Mouse (Mus musculus): ENCODE results near the gene Cap1. TPM values are rescaled to one million over a fixed set of nuclear protein-coding genes. Genes with fewer than 3 reads are reported as not detected.

Cap1 gene
- polyA plus RNA-seq (2012; rRNA removed) = 82.1 and 89.7 TPM in 2 replicates

DNA sequence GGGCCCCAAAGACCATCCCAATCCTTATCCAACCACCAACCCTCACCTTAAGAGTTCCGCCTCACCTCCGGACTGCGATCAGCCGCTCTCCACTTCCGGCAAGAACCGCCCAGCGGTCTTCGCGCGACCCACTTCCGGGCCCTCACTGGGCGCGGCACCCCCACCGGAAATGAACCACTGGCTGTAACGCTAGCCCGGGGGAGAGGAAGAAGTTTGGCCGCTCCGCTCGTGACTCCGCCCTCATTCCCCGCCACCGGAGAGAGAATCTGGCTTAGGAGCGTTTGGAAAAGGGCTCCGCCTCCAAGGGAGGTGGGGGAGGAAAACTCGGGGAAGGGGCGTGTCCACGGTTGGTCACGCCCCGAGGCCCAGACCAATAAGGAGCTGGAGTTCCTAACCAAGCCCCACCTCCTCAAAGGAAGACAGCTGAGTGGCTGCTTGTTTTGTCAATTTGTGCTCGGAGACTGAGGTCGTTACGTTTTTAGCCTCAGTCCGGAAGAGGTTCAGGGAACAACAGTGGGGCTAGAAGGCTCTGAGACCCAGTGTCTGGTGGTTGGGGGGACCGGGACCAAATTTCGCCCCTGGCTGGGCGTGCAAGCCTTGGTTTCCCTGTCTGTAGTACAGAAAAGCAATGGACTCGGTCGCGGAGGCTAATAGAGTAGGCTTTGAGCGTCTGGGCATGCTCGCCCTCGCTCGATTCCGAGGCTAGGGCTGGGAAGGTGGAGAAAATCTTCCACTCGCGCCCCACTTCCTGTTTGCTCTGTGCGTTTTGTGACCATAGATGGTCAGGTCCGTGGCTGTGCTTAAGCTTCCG, at the start of gene Cap1:
Gene Cap1, minus strand, starts transcription at position 289 of the 811 bp plus-strand sequence.
- peak within 1 kb of the TSS; percentile 97 for H3K27ac ChIP-seq (ENCODE audit: insufficient read depth, low read length)
- under 1% methylated on average over 49 of the region's 49 CpGs for WGBS
- H3K4me3 ChIP-seq (replicated peaks; ENCODE audit: insufficient read depth, low read depth, low read length) = peak within 1 kb of the TSS; percentile 87
- H3K4me1 ChIP-seq (ENCODE audit: control insufficient read depth, insufficient read depth, low read length) = no peaks in the 10 kb centered on the region; the same call in 1 of the 2 replicates
- DNase-seq = peak; percentile 96 to 97
- TF ChIP-seq CTCF (IDR thresholded peaks at IDR 0.05; ENCODE audit: borderline replicate concordance, insufficient read depth, low read depth, low read length) (no peak), POLR2A (IDR thresholded peaks at IDR 0.05; ENCODE audit: borderline replicate concordance, insufficient read depth, low read length) (peak; percentile 97)
- H3K27me3 ChIP-seq (ENCODE audit: control insufficient read depth, insufficient read depth, low read length) = no peaks in the 10 kb centered on the region

DNA sequence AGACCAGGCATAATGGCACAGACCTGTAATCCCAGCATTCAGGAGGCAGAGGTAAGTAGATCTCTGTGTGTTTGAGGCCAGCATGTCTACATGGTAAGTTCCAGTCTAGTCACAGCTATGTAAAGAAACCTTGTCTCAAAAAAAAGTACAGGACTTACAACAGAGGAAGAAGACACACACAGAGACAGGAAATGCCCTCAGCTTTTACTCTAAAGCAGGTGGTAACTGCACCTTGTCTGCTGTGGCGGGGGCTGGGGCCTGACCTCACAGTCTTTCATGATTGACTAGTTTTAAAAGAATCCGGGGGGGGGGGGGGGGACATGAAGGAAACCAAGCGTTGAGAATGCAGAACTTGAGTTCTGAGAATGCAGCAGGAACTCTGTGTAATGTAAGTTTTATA, 48.0 kb upstream of the Cap1 start:
- TF ChIP-seq CTCF (IDR thresholded peaks at IDR 0.05; ENCODE audit: borderline replicate concordance, insufficient read depth, low read depth, low read length) (no peak), POLR2A (IDR thresholded peaks at IDR 0.05; ENCODE audit: borderline replicate concordance, insufficient read depth, low read length) (no peak)
- no peaks in the 10 kb centered on the region for H3K4me1 ChIP-seq (ENCODE audit: control insufficient read depth, insufficient read depth, low read length)
- WGBS = 37% methylated on average over 3 of the region's 3 CpGs
- H3K4me3 ChIP-seq (replicated peaks; ENCODE audit: insufficient read depth, low read depth, low read length) = no peak overlapping the region
- no peak overlapping the region for H3K27ac ChIP-seq (ENCODE audit: insufficient read depth, low read length)
- no peaks in the 10 kb centered on the region for H3K27me3 ChIP-seq (ENCODE audit: control insufficient read depth, insufficient read depth, low read length)
- DNase-seq = no peak

DNA sequence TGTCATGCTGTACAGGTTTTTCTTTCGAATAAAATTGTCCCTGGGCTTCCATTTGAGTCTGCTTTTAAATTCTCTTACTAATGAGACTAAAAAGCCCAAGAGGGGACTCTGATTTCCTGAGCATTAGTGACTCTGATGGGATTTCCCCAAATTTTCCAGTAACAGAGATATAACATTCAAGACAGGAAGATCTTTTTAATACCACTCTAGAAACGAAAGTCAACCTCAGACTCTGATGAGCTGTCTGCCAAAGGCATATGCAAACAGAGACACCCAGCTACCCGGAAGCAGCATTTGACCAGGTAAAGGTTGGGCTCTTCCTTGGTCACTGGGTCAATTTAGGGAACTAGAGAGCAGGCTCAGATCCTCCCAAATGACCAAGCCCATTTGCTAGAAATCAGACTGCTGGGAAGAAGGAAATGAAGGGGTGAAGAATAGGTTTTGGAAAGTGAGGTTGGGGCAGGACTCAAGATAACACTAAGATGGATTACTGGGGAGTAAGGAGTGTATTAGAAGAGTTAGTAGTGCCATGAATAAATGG, 47.3 kb upstream of the Cap1 start:
- DNase-seq = no peak
- H3K27me3 ChIP-seq (ENCODE audit: control insufficient read depth, insufficient read depth, low read length) = no peaks in the 10 kb centered on the region
- TF ChIP-seq CTCF (IDR thresholded peaks at IDR 0.05; ENCODE audit: borderline replicate concordance, insufficient read depth, low read depth, low read length) = no peak
- TF ChIP-seq POLR2A (IDR thresholded peaks at IDR 0.05; ENCODE audit: borderline replicate concordance, insufficient read depth, low read length) = no peak
- no peaks in the 10 kb centered on the region for H3K4me1 ChIP-seq (ENCODE audit: control insufficient read depth, insufficient read depth, low read length)
- 74% methylated on average over 3 of the region's 3 CpGs for WGBS
- H3K4me3 ChIP-seq (replicated peaks; ENCODE audit: insufficient read depth, low read depth, low read length) = no peak overlapping the region
- no peak overlapping the region for H3K27ac ChIP-seq (ENCODE audit: insufficient read depth, low read length)

DNA sequence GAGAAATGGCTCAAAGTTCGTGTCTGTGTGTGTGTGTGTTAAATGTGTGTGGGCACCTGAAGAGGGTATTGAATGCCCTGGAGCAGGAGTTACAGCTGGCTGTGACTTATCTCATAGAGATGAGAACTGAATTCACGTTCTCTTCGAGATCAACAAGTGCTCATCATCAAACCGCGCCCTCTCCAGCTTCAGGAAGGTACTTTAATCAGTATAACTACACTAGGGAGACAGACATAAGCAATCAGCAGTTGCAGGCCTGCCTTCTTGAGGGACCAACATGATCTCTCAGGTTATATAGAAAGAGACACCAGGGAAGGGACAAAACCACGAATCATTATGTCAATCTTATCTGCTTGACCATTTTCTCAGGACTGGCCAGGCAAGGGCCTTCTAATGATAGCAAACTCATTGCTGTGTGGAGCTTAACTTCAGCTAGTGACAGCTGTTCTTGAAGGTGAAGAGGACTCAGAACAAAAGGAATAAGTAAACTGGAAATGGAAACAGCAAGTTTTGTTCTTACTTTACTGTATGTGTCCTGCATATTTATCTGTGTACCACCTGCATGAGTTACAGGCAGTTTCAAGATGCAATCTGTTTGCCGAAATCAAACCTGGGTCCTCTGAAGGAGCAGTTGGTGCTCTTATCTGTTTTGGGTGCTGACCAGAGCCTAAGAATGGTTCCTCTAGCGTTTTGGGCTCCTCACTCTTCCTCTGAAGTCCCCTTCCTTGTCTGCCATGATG, 46.6 kb upstream of the Cap1 start:
- DNase-seq = no peak

DNA sequence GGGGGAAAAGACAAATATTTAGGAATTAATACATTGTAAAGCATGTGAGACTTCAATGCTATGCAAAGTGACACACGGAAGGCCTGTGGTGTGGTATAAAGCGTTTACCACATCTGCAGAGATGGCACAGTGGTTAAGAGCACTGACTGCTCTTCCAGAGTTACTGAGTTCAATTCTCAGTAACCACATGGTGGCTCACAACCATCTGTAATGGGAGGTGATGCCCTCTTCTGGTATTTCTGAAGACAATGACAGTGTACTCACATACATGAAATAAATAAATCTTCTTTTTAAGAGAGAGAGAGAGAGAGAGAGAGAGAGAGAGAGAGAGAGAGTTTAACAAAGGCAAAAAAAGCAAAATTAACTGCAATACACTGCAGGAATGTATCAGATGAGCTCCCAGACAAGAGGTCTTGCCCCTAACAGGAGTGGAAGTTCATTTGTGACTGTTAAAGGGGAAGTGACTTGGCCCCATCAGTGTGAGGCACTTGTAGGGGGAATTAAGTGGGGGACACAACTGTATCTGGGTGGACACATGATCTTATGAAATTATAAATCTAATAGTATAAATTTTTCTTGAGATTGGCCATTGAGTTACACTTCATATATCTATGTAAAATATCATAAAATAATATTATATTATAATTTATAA, 45.2 kb upstream of the Cap1 start:
- 86% methylated on average over 2 of the region's 2 CpGs for WGBS
- H3K4me3 ChIP-seq (replicated peaks; ENCODE audit: insufficient read depth, low read depth, low read length) = no peak overlapping the region

More for the DNA sequence above, 46.6 kb upstream of the Cap1 start:
- TF ChIP-seq CTCF (IDR thresholded peaks at IDR 0.05; ENCODE audit: borderline replicate concordance, insufficient read depth, low read depth, low read length) = no peak
- no peak for TF ChIP-seq POLR2A (IDR thresholded peaks at IDR 0.05; ENCODE audit: borderline replicate concordance, insufficient read depth, low read length)
- H3K4me1 ChIP-seq (ENCODE audit: control insufficient read depth, insufficient read depth, low read length) = no peaks in the 10 kb centered on the region
- no peak overlapping the region for H3K27ac ChIP-seq (ENCODE audit: insufficient read depth, low read length)
- WGBS = 75% methylated on average over 8 of the region's 8 CpGs
- H3K4me3 ChIP-seq (replicated peaks; ENCODE audit: insufficient read depth, low read depth, low read length) = no peak overlapping the region
- H3K27me3 ChIP-seq (ENCODE audit: control insufficient read depth, insufficient read depth, low read length) = no peaks in the 10 kb centered on the region

DNA sequence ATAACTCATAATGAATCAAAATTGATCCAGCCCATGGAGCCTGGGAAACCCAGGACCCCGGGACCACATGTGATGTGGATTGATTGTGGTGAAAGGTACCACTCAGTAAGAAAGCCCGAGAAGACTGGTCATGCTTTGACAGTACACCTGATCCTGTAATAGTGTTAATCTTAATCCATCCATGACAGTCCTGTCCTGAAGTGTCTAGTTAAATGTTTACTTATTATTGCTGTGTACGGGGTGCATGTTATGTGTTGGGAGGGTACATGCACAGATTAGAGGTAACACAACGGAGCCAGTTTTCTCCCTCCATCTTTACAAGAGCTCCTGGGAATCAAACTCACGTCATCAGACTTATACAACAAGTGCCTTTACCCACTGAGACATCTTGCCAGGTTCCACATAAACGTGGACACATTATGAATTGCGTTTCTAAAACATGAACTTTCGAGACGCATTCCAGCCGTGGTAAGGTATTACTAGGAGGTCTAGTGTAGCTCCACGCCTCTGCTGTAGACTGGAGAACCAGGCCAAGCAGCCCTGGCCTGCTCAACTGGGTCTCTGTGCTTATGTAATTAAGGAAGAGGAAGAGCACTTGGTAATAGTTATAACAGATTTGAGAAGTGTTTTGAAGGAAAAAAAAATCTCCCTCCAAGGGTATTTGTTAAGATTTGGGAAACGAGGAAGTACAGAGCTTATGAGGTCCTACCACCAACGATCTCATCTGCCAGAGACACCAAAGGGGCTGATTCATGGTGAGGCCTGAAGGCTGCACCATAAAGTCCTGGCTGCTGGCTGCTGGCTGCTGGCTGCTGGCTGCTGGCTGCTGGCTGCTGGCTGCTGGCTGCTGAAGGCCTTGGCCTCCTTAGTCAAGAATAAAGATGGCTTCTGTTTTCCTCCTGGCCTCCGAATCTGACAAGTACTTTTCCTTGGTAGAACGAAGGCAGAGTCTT, 37.8 kb upstream of the Cap1 start:
- Histone ChIP-seq H3K4me3 (replicated peaks; ENCODE audit: insufficient read depth, low read depth, low read length) (no peak overlapping the region), H3K27me3 (ENCODE audit: control insufficient read depth, insufficient read depth, low read length) (no peaks in the 10 kb centered on the region), H3K27ac (ENCODE audit: insufficient read depth, low read length) (no peak overlapping the region), H3K4me1 (ENCODE audit: control insufficient read depth, insufficient read depth, low read length) (no peaks in the 10 kb centered on the region)
- no peak for TF ChIP-seq POLR2A (IDR thresholded peaks at IDR 0.05; ENCODE audit: borderline replicate concordance, insufficient read depth, low read length)
- TF ChIP-seq CTCF (IDR thresholded peaks at IDR 0.05; ENCODE audit: borderline replicate concordance, insufficient read depth, low read depth, low read length) = no peak
- DNase-seq = no peak
- 85% methylated on average over 15 of the region's 15 CpGs for WGBS

More for the DNA sequence above, 45.2 kb upstream of the Cap1 start:
- DNase-seq = no peak
- Histone ChIP-seq H3K4me1 (ENCODE audit: control insufficient read depth, insufficient read depth, low read length) (no peaks in the 10 kb centered on the region), H3K27ac (ENCODE audit: insufficient read depth, low read length) (no peak overlapping the region), H3K27me3 (ENCODE audit: control insufficient read depth, insufficient read depth, low read length) (no peaks in the 10 kb centered on the region)
- TF ChIP-seq CTCF (IDR thresholded peaks at IDR 0.05; ENCODE audit: borderline replicate concordance, insufficient read depth, low read depth, low read length) = no peak
- TF ChIP-seq POLR2A (IDR thresholded peaks at IDR 0.05; ENCODE audit: borderline replicate concordance, insufficient read depth, low read length) = no peak
